Mouse (Mus musculus) embryonic facial prominence, embryonic 13.5 days (tissue): Measurements from ENCODE around the gene Arl11. TPM values are rescaled to one million over a fixed set of nuclear protein-coding genes. Genes with fewer than 3 reads are reported as not detected.
"Not testable (repeated sequence)": the region's sequence is repeated elsewhere in the genome, so short reads cannot be mapped to it uniquely, and the experiment has no call there.

ENCODE experiments used
- ATAC-seq: fragments of 200-750 bp; cut with Nextera tagmentation; 2 replicates; pipeline ENCODE4 v1.8.0; 2017; ENCODE audit warnings: low read depth; ENCODE audit not compliant: insufficient number of reproducible peaks, insufficient read depth, low FRiP score, low TSS enrichment
- H3K27ac ChIP-seq: fragments of 300-500 bp; sonication (generic); 2 replicates; pipeline ENCODE4 v1.5.1; 2015; ENCODE audit warnings: moderate library complexity, mild to moderate bottlenecking, inconsistent platforms
- H3K27me3 ChIP-seq: fragments of 300-500 bp; sonication (generic); 2 replicates; pipeline ENCODE4 v1.6.1; 2015; ENCODE audit warnings: mild to moderate bottlenecking, inconsistent platforms
- H3K36me3 ChIP-seq: fragments of 300-500 bp; sonication (generic); 2 replicates; pipeline ENCODE4 v1.6.1; 2015; ENCODE audit warnings: mild to moderate bottlenecking, inconsistent platforms
- H3K4me1 ChIP-seq: fragments of 300-500 bp; sonication (generic); 2 replicates; pipeline ENCODE4 v1.6.1; 2015; ENCODE audit warnings: inconsistent platforms
- H3K4me2 ChIP-seq: fragments of 300-500 bp; sonication (generic); 2 replicates; pipeline ENCODE4 v1.6.1; 2015; ENCODE audit warnings: moderate library complexity, mild to moderate bottlenecking, inconsistent platforms
- H3K4me3 ChIP-seq: fragments of 300-500 bp; sonication (generic); 2 replicates; pipeline ENCODE4 v1.5.1; 2015; ENCODE audit warnings: mild to moderate bottlenecking, inconsistent platforms
- H3K9ac ChIP-seq: fragments of 300-500 bp; sonication (generic); 2 replicates; pipeline ENCODE4 v1.6.1; 2015; ENCODE audit warnings: mild to moderate bottlenecking, inconsistent platforms
- H3K9me3 ChIP-seq: fragments of 300-500 bp; sonication (generic); 2 replicates; pipeline ENCODE4 v1.6.1; 2016; ENCODE audit warnings: inconsistent platforms
- WGBS: fragments of 180-500 bp; shearing (Covaris S2); methylation state at CpG from one replicate; pipeline ENCODE4 v1.1.7; 2015; ENCODE audit warnings: mixed read lengths; 5-methylcytosine and 5-hydroxymethylcytosine counted together
- polyA plus RNA-seq: library from polyadenylated mRNA; unstranded; fragments of >200 nt; fragmentation: Nextera tagmentation; extraction: Ambion mirVana; gene quantifications from 2 replicates; pipeline ENCODE4 v1.2.1, GENCODE M21; 2015

Arl11 gene
- polyA plus RNA-seq, 1 experiment from 2014 or later = 0.69 TPM

DNA sequence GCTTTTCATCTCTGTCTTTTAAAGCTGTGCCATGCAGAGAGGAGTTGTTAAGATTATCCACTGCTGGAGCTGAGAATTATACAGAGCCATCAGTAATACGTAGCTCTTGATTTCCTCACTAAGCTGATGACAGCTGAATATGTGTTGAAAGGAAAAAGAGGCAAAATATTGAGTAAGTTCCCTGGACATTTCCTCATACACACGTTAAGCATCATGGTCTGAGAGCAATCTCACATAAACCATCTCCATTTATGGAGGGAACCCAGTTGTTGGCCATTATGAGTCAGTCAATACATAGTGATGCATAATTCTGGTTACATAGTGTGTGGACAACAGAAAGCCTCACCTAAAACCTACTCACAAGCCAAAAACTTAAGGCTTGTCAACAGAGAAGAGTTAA, 7.1 kb upstream of the Arl11 start:
- Histone ChIP-seq H3K4me3 (no peak overlapping the region), H3K36me3 (no peaks in the 10 kb centered on the region), H3K27me3 (no peaks in the 10 kb centered on the region), H3K4me1 (0 out of 2 replicates have a peak, but pooled peaks cover 12% of the 10 kb centered on the region), H3K9me3 (no peaks in the 10 kb centered on the region), H3K9ac (no peak overlapping the region), H3K27ac (no peak overlapping the region), H3K4me2 (no peak overlapping the region)
- no peak for ATAC-seq
- WGBS = 72% methylated on average over 2 of the region's 2 CpGs

GRCm38 (mm10) chr14:61303969-61304609, 5.5 kb upstream of the Arl11 start:
- WGBS = 54% methylated on average over 4 of the region's 4 CpGs
- no peak for ATAC-seq
- no peak overlapping the region; the same call in 1 of the 2 replicates for H3K27ac ChIP-seq
- no peak overlapping the region for H3K4me2 ChIP-seq
- H3K36me3 ChIP-seq = no peaks in the 10 kb centered on the region
- H3K27me3 ChIP-seq = no peaks in the 10 kb centered on the region
- H3K4me1 ChIP-seq = 0 out of 2 replicates have a peak, but pooled peaks cover 11% of the 10 kb centered on the region
- no peaks in the 10 kb centered on the region for H3K9me3 ChIP-seq
- no peak overlapping the region for H3K4me3 ChIP-seq
- no peak overlapping the region for H3K9ac ChIP-seq

DNA sequence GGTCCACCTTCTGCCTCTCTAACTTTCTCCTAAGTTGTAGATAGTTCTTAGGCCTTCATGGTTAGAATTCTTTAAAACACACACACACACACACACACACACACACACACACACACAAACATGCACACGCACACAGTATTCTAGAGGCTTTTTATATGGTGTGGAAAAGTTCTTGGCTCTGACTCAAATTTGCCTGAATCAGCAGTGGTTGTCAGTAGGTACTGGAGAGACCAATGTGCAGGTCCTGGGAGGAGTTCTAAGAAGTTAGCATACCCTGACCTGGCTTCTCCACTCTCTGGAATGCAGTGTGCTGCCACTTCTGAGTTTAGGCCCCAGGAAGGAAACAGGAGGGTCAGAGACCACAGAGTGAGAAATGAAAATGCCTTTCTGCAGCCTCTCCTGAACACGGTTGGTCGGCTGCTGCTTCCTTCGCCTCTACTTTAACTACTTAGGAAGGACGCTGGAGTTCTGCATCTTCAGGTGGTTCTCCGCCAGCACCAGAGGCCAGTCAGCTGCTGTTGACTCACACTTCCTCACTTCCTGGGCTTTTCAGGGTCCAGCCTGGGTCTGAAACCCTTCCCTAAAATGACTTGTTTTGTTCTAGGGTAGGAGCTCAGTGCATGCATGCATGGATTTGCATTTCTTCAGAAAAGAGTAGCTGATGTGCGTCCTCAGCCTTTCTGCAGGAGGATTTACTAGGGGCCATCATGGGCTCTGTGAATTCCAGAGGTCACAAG, 651 bp downstream of the Arl11 start:
- Histone ChIP-seq H3K27ac (peak overlapping the region; percentile 62), H3K9me3 (no peaks in the 10 kb centered on the region), H3K9ac (no peak overlapping the region; the same call in 1 of the 2 replicates), H3K4me3 (no peak overlapping the region), H3K4me1 (peaks cover 18% of the 10 kb centered on the region), H3K27me3 (no peaks in the 10 kb centered on the region), H3K36me3 (no peaks in the 10 kb centered on the region), H3K4me2 (no peak overlapping the region)
- ATAC-seq = no peak
- 78% methylated on average over 7 of the region's 7 CpGs for WGBS

GRCm38 (mm10) chr14:61310963-61311362, 1.4 kb downstream of the Arl11 start:
- no peaks in the 10 kb centered on the region for H3K27me3 ChIP-seq
- 54% methylated on average over 12 of the region's 12 CpGs for WGBS

GRCm38 (mm10) chr14:61316861-61317260, 7.3 kb downstream of the Arl11 start:
- Histone ChIP-seq H3K4me2 (no peak overlapping the region), H3K27ac (no peak overlapping the region), H3K9ac (no peak overlapping the region), H3K36me3 (no peaks in the 10 kb centered on the region), H3K4me3 (no peak overlapping the region), H3K27me3 (no peaks in the 10 kb centered on the region), H3K9me3 (no peaks in the 10 kb centered on the region), H3K4me1 (peaks cover 4% of the 10 kb centered on the region; the same call in 1 of the 2 replicates)
- ATAC-seq = 0 out of 2 replicates have a peak, but pooled peaks have one; percentile 20
- 24% methylated on average over 4 of the region's 4 CpGs for WGBS

More at GRCm38 (mm10) chr14:61310963-61311362, 1.4 kb downstream of the Arl11 start:
- Histone ChIP-seq H3K4me1 (peaks cover 18% of the 10 kb centered on the region), H3K36me3 (no peaks in the 10 kb centered on the region), H3K4me2 (peak overlapping the region; percentile 39), H3K27ac (peak overlapping the region; percentile 62), H3K9me3 (no peaks in the 10 kb centered on the region), H3K9ac (peak overlapping the region; percentile 40; the same call in 1 of the 2 replicates), H3K4me3 (no peak overlapping the region)
- ATAC-seq = no peak

GRCm38 (mm10) chr14:61320765-61321164, 11.2 kb downstream of the Arl11 start:
- H3K9ac ChIP-seq = no peak overlapping the region
- WGBS = 81% methylated on average over 1 of the region's 1 CpGs
- no peaks in the 10 kb centered on the region for H3K36me3 ChIP-seq
- ATAC-seq = no peak
- no peak overlapping the region for H3K4me2 ChIP-seq
- H3K27ac ChIP-seq = no peak overlapping the region
- no peak overlapping the region for H3K4me3 ChIP-seq
- H3K9me3 ChIP-seq = peaks cover 9% of the 10 kb centered on the region; the same call in 1 of the 2 replicates
- H3K27me3 ChIP-seq = no peaks in the 10 kb centered on the region
- H3K4me1 ChIP-seq = peaks cover 4% of the 10 kb centered on the region; the same call in 1 of the 2 replicates

DNA sequence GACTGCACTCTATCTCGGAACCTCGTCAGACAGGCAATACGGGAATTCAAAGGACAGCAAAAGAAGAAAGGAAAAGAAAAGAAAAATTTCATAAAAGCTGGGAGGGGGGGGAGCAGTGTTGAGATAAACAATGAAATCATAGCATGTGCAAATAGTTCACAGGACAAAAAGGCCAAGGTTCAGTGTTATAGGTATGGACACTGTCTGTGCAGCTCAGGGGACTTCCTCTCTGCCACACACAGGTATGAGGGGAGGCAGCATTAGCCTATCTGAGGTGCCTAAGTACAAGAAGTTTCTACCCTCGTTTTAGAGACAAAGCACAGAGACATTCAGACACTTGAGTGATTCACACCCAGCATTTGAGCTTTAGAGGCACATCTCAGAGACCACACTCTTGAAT, 11.6 kb downstream of the Arl11 start:
- WGBS = 75% methylated on average over 4 of the region's 4 CpGs
- Histone ChIP-seq H3K27me3 (no peaks in the 10 kb centered on the region), H3K9ac (no peak overlapping the region), H3K36me3 (no peaks in the 10 kb centered on the region), H3K4me3 (no peak overlapping the region), H3K27ac (no peak overlapping the region), H3K4me1 (peaks cover 4% of the 10 kb centered on the region; the same call in 1 of the 2 replicates), H3K9me3 (peaks cover 9% of the 10 kb centered on the region; the same call in 1 of the 2 replicates), H3K4me2 (no peak overlapping the region)
- no peak for ATAC-seq

DNA sequence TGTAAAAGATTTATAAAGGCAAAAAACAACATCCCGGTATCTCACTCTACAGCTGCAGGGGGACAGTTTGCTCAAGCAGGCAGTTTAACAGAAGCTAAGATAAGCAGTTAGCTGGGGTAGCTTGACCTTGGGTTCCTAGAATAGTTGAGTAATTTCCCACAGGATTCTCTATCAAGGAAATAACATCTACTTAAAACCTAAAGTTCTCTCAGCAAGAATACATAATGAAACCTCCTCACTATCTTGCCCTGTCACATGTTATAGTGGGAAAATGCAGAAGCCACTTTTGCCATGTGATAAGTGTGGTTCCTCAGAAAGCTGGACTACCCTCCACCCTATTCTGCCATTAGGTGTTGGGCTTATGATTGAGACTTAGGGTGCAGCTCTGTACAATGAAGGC, 13.2 kb downstream of the Arl11 start:
- Histone ChIP-seq H3K27me3 (no peaks in the 10 kb centered on the region), H3K4me1 (peaks cover 4% of the 10 kb centered on the region), H3K9ac (no peak overlapping the region), H3K4me3 (no peak overlapping the region), H3K36me3 (no peaks in the 10 kb centered on the region), H3K27ac (no peak overlapping the region), H3K4me2 (no peak overlapping the region), H3K9me3 (peaks cover 9% of the 10 kb centered on the region; the same call in 1 of the 2 replicates)
- 95% methylated on average over 1 of the region's 1 CpGs for WGBS
- ATAC-seq = no peak

GRCm38 (mm10) chr14:61327007-61327406, 17.5 kb downstream of the Arl11 start:
- H3K36me3 ChIP-seq, H3K27ac ChIP-seq, ATAC-seq, H3K9ac ChIP-seq, H3K9me3 ChIP-seq, H3K4me3 ChIP-seq, H3K27me3 ChIP-seq: not testable (repeated sequence)
- Histone ChIP-seq H3K4me2 (peak overlapping the region; percentile 59; the same call in 1 of the 2 replicates), H3K4me1 (peaks cover 17% of the 10 kb centered on the region)
- 20% methylated on average over 6 of the region's 6 CpGs for WGBS

GRCm38 (mm10) chr14:61327618-61328450, 18.3 kb downstream of the Arl11 start:
- Histone ChIP-seq H3K9me3 (peaks cover 2% of the 10 kb centered on the region; the same call in 1 of the 2 replicates), H3K27me3 (no peaks in the 10 kb centered on the region), H3K9ac (peak overlapping the region; percentile 59), H3K36me3 (no peaks in the 10 kb centered on the region), H3K27ac (peak overlapping the region; percentile 51), H3K4me3 (peak overlapping the region; percentile 26), H3K4me2 (peak overlapping the region; percentile 59), H3K4me1 (peaks cover 17% of the 10 kb centered on the region)
- no peak for ATAC-seq
- WGBS = 22% methylated on average over 19 of the region's 19 CpGs

DNA sequence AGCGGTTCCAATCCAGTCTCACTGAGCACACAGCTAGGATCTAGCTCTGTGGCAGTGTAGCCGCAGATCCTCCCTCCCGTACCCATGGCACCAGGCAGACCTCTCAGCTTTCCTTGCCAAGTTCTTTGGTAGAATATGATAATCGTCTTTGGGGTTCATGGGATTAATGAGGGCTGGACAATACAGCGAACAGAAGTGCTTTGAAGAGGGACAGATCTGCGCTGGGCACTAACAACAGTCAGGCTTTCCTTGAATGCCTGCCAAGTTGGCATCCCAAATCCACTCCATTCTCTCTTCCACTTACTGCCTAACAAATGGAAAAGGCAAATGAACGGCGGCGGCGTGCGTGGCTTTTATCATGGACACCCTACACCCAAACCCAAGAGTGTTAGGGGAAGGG, 21.0 kb downstream of the Arl11 start:
- no peaks in the 10 kb centered on the region for H3K9me3 ChIP-seq
- WGBS = 85% methylated on average over 11 of the region's 11 CpGs
- no peak overlapping the region for H3K27ac ChIP-seq
- H3K4me3 ChIP-seq = no peak overlapping the region
- peaks cover 14% of the 10 kb centered on the region; the same call in 1 of the 2 replicates for H3K36me3 ChIP-seq
- no peak overlapping the region for H3K9ac ChIP-seq
- peaks cover 17% of the 10 kb centered on the region for H3K4me1 ChIP-seq
- H3K4me2 ChIP-seq = no peak overlapping the region
- H3K27me3 ChIP-seq = no peaks in the 10 kb centered on the region
- no peak for ATAC-seq
